ENCODE assay signal across 22 mouse cellular contexts in genomic region chr12:72291266-72291665, GRCm38 (mm10).
DNase-seq lines count a peak whose midpoint lies in the region; ATAC-seq and TF ChIP-seq lines count a peak whose summit lies in the region.
"Had no signal": no experiment of that assay in that cellular context is flagged by ENCODE, and none has a peak within 500 bp of the region (broad histone marks: within the 10 kb centered on the region; RNA-seq: fewer than 3 reads in every experiment).

No protein-coding gene starts in this region.

- H3K4me3 ChIP-seq in hindbrain, postnatal 0 days (ENCODE audit: low read length) = no peak overlapping the region
- H3K4me3 ChIP-seq in hindbrain, embryonic 12.5 days = no peak overlapping the region
- no peak overlapping the region for H3K4me3 ChIP-seq in liver, adult 2 months (ENCODE audit: insufficient read depth, low read depth, low read length)
- no peak overlapping the region for H3K4me3 ChIP-seq in liver, embryonic 12.5 days
- H3K4me3 ChIP-seq in CH12.LX (replicated peaks in 1 of 3; ENCODE audit: low read depth in 2 of 3, low read length in 2 of 3, poor library complexity in 1 of 3) = no peak overlapping the region
- H3K4me3 ChIP-seq: embryonic facial prominence, embryonic 10.5 days; embryonic facial prominence, embryonic 12.5 days; forebrain, embryonic 13.5 days had no signal

- dilution Hi-C loops in CH12.LX (cut with MboI; ENCODE audit: extremely low pct_ligation_motif_present, extremely low pct_unique_long_range_greater_than_20kb, low sequenced_read_pairs) = no loop called here

- H3K4me2 ChIP-seq in hindbrain, postnatal 0 days (ENCODE audit: low read depth, low read length) = no peak overlapping the region
- no peak overlapping the region for H3K4me2 ChIP-seq in hindbrain, embryonic 12.5 days (replicated peaks)
- no peak overlapping the region for H3K4me2 ChIP-seq in liver, embryonic 12.5 days
- peak overlapping the region; percentile 60 for H3K4me2 ChIP-seq in CH12.LX (ENCODE audit: insufficient read depth, low read depth, poor library complexity, severe bottlenecking)
- H3K4me2 ChIP-seq: embryonic facial prominence, embryonic 12.5 days; forebrain, embryonic 13.5 days had no signal

- ATAC-seq in hindbrain, postnatal 0 days = no peak
- no peak for ATAC-seq in hindbrain, embryonic 12.5 days (ENCODE audit: low FRiP score)
- ATAC-seq in liver, embryonic 12.5 days = no peak
- ATAC-seq: CD4-positive, CD25-positive, alpha-beta regulatory T cell, adult 4 months; forebrain, embryonic 13.5 days; forebrain, embryonic 16.5 days had no signal

- 0 out of 2 replicates have a peak, but pooled peaks have one; percentile 2 for TF ChIP-seq EP300 in CH12.LX (IDR thresholded peaks at IDR 0.05; ENCODE audit: low read length)

- no peak overlapping the region for H3K27ac ChIP-seq in hindbrain, postnatal 0 days
- H3K27ac ChIP-seq in hindbrain, embryonic 12.5 days = no peak overlapping the region
- no peak overlapping the region for H3K27ac ChIP-seq in liver, adult 2 months (replicated peaks; ENCODE audit: insufficient read depth, low read depth, low read length)
- H3K27ac ChIP-seq in liver, embryonic 12.5 days = no peak overlapping the region
- peak overlapping the region; percentile 32; the same call in 1 of the 2 replicates for H3K27ac ChIP-seq in CH12.LX (ENCODE audit: insufficient read depth, low read depth)
- H3K27ac ChIP-seq: embryonic facial prominence, embryonic 10.5 days; embryonic facial prominence, embryonic 12.5 days; forebrain, embryonic 13.5 days had no signal

- no peaks in the 10 kb centered on the region for H3K36me3 ChIP-seq in hindbrain, postnatal 0 days (ENCODE audit: insufficient read depth, low read length)
- no peaks in the 10 kb centered on the region for H3K36me3 ChIP-seq in hindbrain, embryonic 12.5 days
- H3K36me3 ChIP-seq in liver, adult 2 months (ENCODE audit: control insufficient read depth, insufficient read depth, low read length) = no peaks in the 10 kb centered on the region
- H3K36me3 ChIP-seq in liver, embryonic 12.5 days = no peaks in the 10 kb centered on the region
- no peaks in the 10 kb centered on the region for H3K36me3 ChIP-seq in CH12.LX (replicated peaks in 1 of 2; ENCODE audit: control insufficient read depth in 1 of 2, insufficient read depth in 1 of 2, low read length in 1 of 2)
- H3K36me3 ChIP-seq: embryonic facial prominence, embryonic 10.5 days; embryonic facial prominence, embryonic 12.5 days had no signal

- in situ Hi-C loops in CH12.LX (cut with MboI; ENCODE audit: low pct_ligation_motif_present, low pct_unique_long_range_greater_than_20kb, low sequenced_read_pairs) = no loop called here

- TF ChIP-seq RAD21 in CH12.LX (IDR thresholded peaks at IDR 0.05; ENCODE audit: low read depth, low read length) = peak; percentile 63

- no peak for TF ChIP-seq POLR2A in liver, adult 2 months (IDR thresholded peaks at IDR 0.05; ENCODE audit: extremely low read depth, insufficient read depth, low read length)
- no peak for TF ChIP-seq POLR2A in CH12.LX (IDR thresholded peaks at IDR 0.05; ENCODE audit: low read depth, low read length)

- H3K9me3 ChIP-seq in hindbrain, postnatal 0 days (ENCODE audit: low read length) = no peaks in the 10 kb centered on the region
- no peaks in the 10 kb centered on the region; the same call in 1 of the 2 replicates for H3K9me3 ChIP-seq in hindbrain, embryonic 12.5 days (replicated peaks)
- H3K9me3 ChIP-seq in liver, embryonic 12.5 days (replicated peaks) = no peaks in the 10 kb centered on the region
- H3K9me3 ChIP-seq in CH12.LX (replicated peaks; ENCODE audit: low read length) = no peaks in the 10 kb centered on the region
- H3K9me3 ChIP-seq: embryonic facial prominence, embryonic 10.5 days; embryonic facial prominence, embryonic 12.5 days; forebrain, embryonic 13.5 days had no signal

- H3K27me3 ChIP-seq in hindbrain, postnatal 0 days (ENCODE audit: insufficient read depth, low read length) = no peaks in the 10 kb centered on the region
- H3K27me3 ChIP-seq in hindbrain, embryonic 12.5 days = no peaks in the 10 kb centered on the region
- H3K27me3 ChIP-seq in liver, adult 2 months (ENCODE audit: control insufficient read depth, insufficient read depth, low read length) = no peaks in the 10 kb centered on the region
- no peaks in the 10 kb centered on the region for H3K27me3 ChIP-seq in liver, embryonic 12.5 days (replicated peaks)
- no peaks in the 10 kb centered on the region for H3K27me3 ChIP-seq in CH12.LX (replicated peaks)
- H3K27me3 ChIP-seq: embryonic facial prominence, embryonic 12.5 days; forebrain, embryonic 13.5 days had no signal

- peak; percentile 59 for TF ChIP-seq CTCF in hindbrain, postnatal 0 days (IDR thresholded peaks at IDR 0.05; ENCODE audit: low read depth)
- TF ChIP-seq CTCF in liver, adult 2 months (IDR thresholded peaks at IDR 0.05; ENCODE audit: low read depth, low read length) = no peak
- TF ChIP-seq CTCF in CH12.LX (conservative IDR thresholded peaks at IDR 0.05 in 1 of 2, IDR thresholded peaks at IDR 0.05 in 1 of 2; ENCODE audit: low read depth in 2 of 2, low read length in 2 of 2) = peak in 1 of 2 experiments; percentile 70; a peak in 3 of 4 replicates

- H3K79me2 ChIP-seq in liver, adult 2 months (ENCODE audit: control insufficient read depth, insufficient read depth, low read length) = no peaks in the 10 kb centered on the region
- no peaks in the 10 kb centered on the region for H3K79me2 ChIP-seq in CH12.LX (replicated peaks; ENCODE audit: control insufficient read depth, extremely low read depth, insufficient read depth, poor library complexity, severe bottlenecking)

- WGBS in hindbrain, postnatal 0 days = 85% methylated on average over 4 of the region's 4 CpGs
- 92% methylated on average over 4 of the region's 4 CpGs for WGBS in hindbrain, embryonic 12.5 days
- WGBS in liver, adult 2 months = 81% methylated on average over 4 of the region's 4 CpGs
- 74% methylated on average over 4 of the region's 4 CpGs for whole genome bisulfite sequencing in liver, embryonic 12.5 days (ENCODE audit: insufficient replicate concordance)

- no peaks in the 10 kb centered on the region; the same call in 1 of the 2 replicates for H3K4me1 ChIP-seq in hindbrain, postnatal 0 days (ENCODE audit: insufficient read depth, low read length)
- H3K4me1 ChIP-seq in hindbrain, embryonic 12.5 days = no peaks in the 10 kb centered on the region
- H3K4me1 ChIP-seq in liver, adult 2 months (ENCODE audit: control insufficient read depth, insufficient read depth, low read length) = peaks cover 8% of the 10 kb centered on the region; the same call in 1 of the 2 replicates
- H3K4me1 ChIP-seq in liver, embryonic 12.5 days = no peaks in the 10 kb centered on the region
- peaks cover 7 to 43% of the 10 kb centered on the region in 2 experiments for H3K4me1 ChIP-seq in CH12.LX (ENCODE audit: control insufficient read depth in 1 of 2, insufficient read depth in 2 of 2)
- H3K4me1 ChIP-seq: embryonic facial prominence, embryonic 10.5 days; embryonic facial prominence, embryonic 12.5 days; forebrain, embryonic 13.5 days had no signal

- no peak overlapping the region for H3K9ac ChIP-seq in hindbrain, postnatal 0 days (replicated peaks; ENCODE audit: low read length)
- no peak overlapping the region for H3K9ac ChIP-seq in hindbrain, embryonic 12.5 days
- no peak overlapping the region for H3K9ac ChIP-seq in liver, adult 2 months (ENCODE audit: low read depth, low read length)
- H3K9ac ChIP-seq in liver, embryonic 12.5 days = no peak overlapping the region
- H3K9ac ChIP-seq in CH12.LX (ENCODE audit: insufficient read depth, low read depth) = 0 out of 2 replicates have a peak overlapping the region, but pooled peaks have one; percentile 14
- H3K9ac ChIP-seq: embryonic facial prominence, embryonic 12.5 days; forebrain, embryonic 13.5 days had no signal

- peak; percentile 45 for DNase-seq in hindbrain, postnatal 0 days (ENCODE audit: low spot score)
- DNase-seq in liver, adult 2 months (ENCODE audit: extremely low read depth, low read depth, low spot score) = peak; percentile 33
- peak; percentile 35 for DNase-seq in 416B (ENCODE audit: low read depth)
- peak; percentile 29 for DNase-seq in CH12.LX (ENCODE audit: extremely low read depth)
- no peak for DNase-seq in spleen, adult 18-20 months
- no peak for DNase-seq in gastrocnemius, postnatal 10 days
- DNase-seq: adrenal gland, adult 2 months; adrenal gland, postnatal 10 days; adrenal gland, postnatal 25 days; B cell, adult 2 months; cerebellum, adult 11-12 months; cerebellum, adult 2 months; cerebellum, adult 9-10 months; cerebellum, postnatal 10 days; cerebellum, postnatal 25 days had no signal

TF ChIP-seq in CH12.LX, 34 proteins besides CTCF, POLR2A, EP300 and RAD21:
- no peak for TF ChIP-seq JUND (conservative IDR thresholded peaks at IDR 0.05; ENCODE audit: low read depth, low read length)
- no peak for TF ChIP-seq MAZ (IDR thresholded peaks at IDR 0.05; ENCODE audit: low read depth, low read length)
- no peak for TF ChIP-seq UBTF (IDR thresholded peaks at IDR 0.05; ENCODE audit: low read depth, low read length)
- TF ChIP-seq SMC3 (IDR thresholded peaks at IDR 0.05; ENCODE audit: low read depth, low read length) = peak; percentile 63
- TF ChIP-seq MAX (IDR thresholded peaks at IDR 0.05; ENCODE audit: low read length) = no peak
- no peak for TF ChIP-seq SIN3A (IDR thresholded peaks at IDR 0.05; ENCODE audit: low read length)
- TF ChIP-seq POLR2AphosphoS2 (IDR thresholded peaks at IDR 0.05; ENCODE audit: low read depth, low read length) = no peak

Comparison
In these comparisons a context has a peak if more than half of its experiments do, and no peak if none do; other contexts are left out.
1. DNase-seq: peak in hindbrain, postnatal 0 days (single experiment), liver, adult 2 months (single experiment), 416B (single experiment) and CH12.LX (single experiment); none in spleen, adult 18-20 months (0 of 2) and gastrocnemius, postnatal 10 days (single experiment).